Mouse (Mus musculus): ENCODE data around the gene Hoxa10. TPM values are rescaled to one million over a fixed set of nuclear protein-coding genes. Genes with fewer than 3 reads are reported as not detected.
A peak's percentile ranks its signal among the peaks of the same experiment; 100 is the strongest.

Hoxa10 gene
- polyA plus RNA-seq, 1 experiment from 2014 or later: not detected

- Histone ChIP-seq H3K9ac (replicated peaks) (no peak within 1 kb of the TSS), H3K4me3 (peak within 1 kb of the TSS; percentile 20), H3K27me3 (peaks cover 90% of the 10 kb centered on the region), H3K4me2 (replicated peaks) (peak within 1 kb of the TSS; percentile 30), H3K4me1 (peaks cover 11% of the 10 kb centered on the region), H3K27ac (replicated peaks) (no peak within 1 kb of the TSS), H3K9me3 (no peaks in the 10 kb centered on the region), H3K36me3 (no peaks in the 10 kb centered on the region)
- WGBS: under 1% methylated on average over 67 of the region's 72 CpGs
- no peak for ATAC-seq (replicated peaks)
These were observed 20.3 kb upstream of the Hoxa10 start, which contains the start of gene Hoxa13 for GRCm38 (mm10) chr6:52260654-52261575. TSS of gene Hoxa13 (minus strand) at chr6:52260880.

DNA sequence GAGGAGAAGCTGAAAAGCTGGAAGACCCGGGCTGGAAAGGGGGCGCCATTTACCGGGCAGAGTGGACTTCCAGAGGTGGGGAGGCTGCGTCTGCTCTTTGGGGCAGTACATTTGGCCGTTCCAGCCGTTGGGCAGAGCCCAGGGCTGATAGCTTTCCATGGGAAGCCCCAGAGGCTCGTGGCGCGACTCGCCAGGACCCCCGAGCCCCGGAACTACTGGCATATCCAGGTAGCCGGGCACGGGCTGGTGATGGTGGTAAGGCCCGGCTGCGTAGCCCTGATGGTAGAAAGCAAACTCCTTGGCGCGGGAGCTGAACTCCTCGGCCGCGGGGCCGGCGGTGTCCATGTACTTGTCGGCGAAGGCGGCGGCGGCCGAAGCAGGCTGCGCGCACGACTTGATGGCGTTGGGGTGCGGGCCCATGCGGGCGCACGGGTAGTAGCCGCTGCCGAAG, 19.2 kb upstream of the Hoxa10 start:
- no peaks in the 10 kb centered on the region for H3K9me3 ChIP-seq
- ATAC-seq (replicated peaks): no peak
- H3K4me1 ChIP-seq: peaks cover 11% of the 10 kb centered on the region
- peak overlapping the region; percentile 30; the same call in 1 of the 2 replicates for H3K4me2 ChIP-seq (replicated peaks)
- no peak overlapping the region for H3K9ac ChIP-seq (replicated peaks)
- H3K4me3 ChIP-seq: no peak overlapping the region
- H3K27ac ChIP-seq (replicated peaks): no peak overlapping the region
- no peaks in the 10 kb centered on the region for H3K36me3 ChIP-seq
- WGBS: under 1% methylated on average over 39 of the region's 39 CpGs
- H3K27me3 ChIP-seq: peaks cover 89% of the 10 kb centered on the region

- no peak for ATAC-seq (replicated peaks)
- no peak overlapping the region for H3K9ac ChIP-seq (replicated peaks)
- no peak overlapping the region for H3K4me2 ChIP-seq (replicated peaks)
- no peaks in the 10 kb centered on the region for H3K9me3 ChIP-seq
- peaks cover 89% of the 10 kb centered on the region for H3K27me3 ChIP-seq
- WGBS: 1% methylated on average over 25 of the region's 25 CpGs
- peaks cover 11% of the 10 kb centered on the region for H3K4me1 ChIP-seq
- H3K36me3 ChIP-seq: no peaks in the 10 kb centered on the region
- H3K27ac ChIP-seq (replicated peaks): no peak overlapping the region
- no peak overlapping the region for H3K4me3 ChIP-seq
These were observed 18.6 kb upstream of the Hoxa10 start for GRCm38 (mm10) chr6:52259081-52259790.

- no peak overlapping the region for H3K4me2 ChIP-seq (replicated peaks)
- ATAC-seq (replicated peaks): no peak
- H3K9me3 ChIP-seq: no peaks in the 10 kb centered on the region
- H3K36me3 ChIP-seq: no peaks in the 10 kb centered on the region
- no peak overlapping the region for H3K4me3 ChIP-seq
- H3K27me3 ChIP-seq: peaks cover 90% of the 10 kb centered on the region
- under 1% methylated on average over 6 of the region's 6 CpGs for WGBS
- no peak overlapping the region for H3K9ac ChIP-seq (replicated peaks)
- no peak overlapping the region for H3K27ac ChIP-seq (replicated peaks)
- peaks cover 11% of the 10 kb centered on the region for H3K4me1 ChIP-seq
These were observed 16.3 kb upstream of the Hoxa10 start for GRCm38 (mm10) chr6:52256956-52257355.

- Histone ChIP-seq H3K4me2 (replicated peaks) (no peak overlapping the region), H3K36me3 (no peaks in the 10 kb centered on the region), H3K4me1 (no peaks in the 10 kb centered on the region), H3K9me3 (no peaks in the 10 kb centered on the region), H3K4me3 (no peak overlapping the region), H3K27me3 (peaks cover 93% of the 10 kb centered on the region), H3K9ac (replicated peaks) (no peak overlapping the region), H3K27ac (replicated peaks) (no peak overlapping the region)
- ATAC-seq (replicated peaks): no peak
- WGBS: 1% methylated on average over 59 of the region's 59 CpGs
These were observed 13.2 kb upstream of the Hoxa10 start for GRCm38 (mm10) chr6:52253511-52254500.

GRCm38 (mm10) chr6:52252775-52253376, 12.2 kb upstream of the Hoxa10 start:
- H3K4me1 ChIP-seq: no peaks in the 10 kb centered on the region
- H3K27ac ChIP-seq (replicated peaks): no peak overlapping the region
- H3K27me3 ChIP-seq: peaks cover 93% of the 10 kb centered on the region
- no peak for ATAC-seq (replicated peaks)
- H3K4me3 ChIP-seq: no peak overlapping the region
- no peak overlapping the region for H3K9ac ChIP-seq (replicated peaks)
- H3K9me3 ChIP-seq: no peaks in the 10 kb centered on the region
- H3K4me2 ChIP-seq (replicated peaks): no peak overlapping the region
- no peaks in the 10 kb centered on the region for H3K36me3 ChIP-seq
- under 1% methylated on average over 35 of the region's 35 CpGs for WGBS

DNA sequence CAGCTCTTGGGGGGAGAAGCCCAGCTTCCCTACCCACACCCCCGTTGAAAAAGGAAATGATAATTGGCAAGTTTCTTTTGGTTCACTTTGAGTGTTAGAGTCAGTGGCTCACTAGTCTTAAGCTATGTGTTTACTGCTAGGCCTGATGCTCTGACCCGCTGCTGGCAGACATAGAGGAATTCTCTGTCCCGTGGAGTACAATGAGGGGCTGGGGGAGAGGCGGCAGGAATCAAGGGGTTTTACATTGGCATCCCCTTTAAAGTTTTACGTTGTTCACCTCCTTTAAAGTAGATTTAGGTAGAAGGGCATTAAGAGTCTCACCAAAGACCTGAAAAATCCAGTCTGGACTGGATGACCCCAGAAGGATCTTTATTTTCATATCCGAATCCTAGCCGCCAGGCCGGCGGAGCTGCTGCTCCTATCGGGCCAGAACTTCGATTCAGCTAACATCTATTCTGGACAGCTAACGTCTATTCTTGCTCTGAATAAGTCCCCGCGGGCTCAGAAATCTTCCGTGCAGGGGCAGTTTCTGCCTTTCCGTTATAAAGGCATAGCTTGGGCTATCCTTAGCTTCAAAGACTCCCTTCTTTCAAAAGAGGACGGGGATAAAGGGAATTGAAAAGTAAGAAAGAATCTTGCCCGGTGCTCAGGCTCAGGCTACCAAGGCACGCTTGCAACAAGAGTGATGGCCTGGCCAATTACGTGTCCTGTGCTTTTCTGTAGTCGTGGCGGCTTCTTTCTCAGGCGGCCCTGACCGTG, 11.5 kb upstream of the Hoxa10 start:
- H3K36me3 ChIP-seq: no peaks in the 10 kb centered on the region
- no peak overlapping the region for H3K4me3 ChIP-seq
- WGBS: 1% methylated on average over 24 of the region's 24 CpGs
- H3K9ac ChIP-seq (replicated peaks): no peak overlapping the region
- no peak for ATAC-seq (replicated peaks)
- no peak overlapping the region for H3K27ac ChIP-seq (replicated peaks)
- H3K9me3 ChIP-seq: no peaks in the 10 kb centered on the region
- peaks cover 94% of the 10 kb centered on the region for H3K27me3 ChIP-seq
- H3K4me1 ChIP-seq: no peaks in the 10 kb centered on the region
- H3K4me2 ChIP-seq (replicated peaks): no peak overlapping the region

GRCm38 (mm10) chr6:52251177-52251879, 10.7 kb upstream of the Hoxa10 start:
- no peak overlapping the region for H3K4me3 ChIP-seq
- H3K9me3 ChIP-seq: no peaks in the 10 kb centered on the region
- ATAC-seq (replicated peaks): no peak
- H3K27me3 ChIP-seq: peaks cover 95% of the 10 kb centered on the region
- no peak overlapping the region for H3K4me2 ChIP-seq (replicated peaks)
- no peak overlapping the region for H3K27ac ChIP-seq (replicated peaks)
- 12% methylated on average over 7 of the region's 7 CpGs for WGBS
- no peaks in the 10 kb centered on the region for H3K4me1 ChIP-seq
- H3K36me3 ChIP-seq: no peaks in the 10 kb centered on the region
- H3K9ac ChIP-seq (replicated peaks): no peak overlapping the region

- WGBS: 1% methylated on average over 4 of the region's 4 CpGs
These were observed 9.2 kb upstream of the Hoxa10 start for GRCm38 (mm10) chr6:52249826-52250225.

GRCm38 (mm10) chr6:52249415-52249738, 8.7 kb upstream of the Hoxa10 start:
- Histone ChIP-seq H3K27me3 (peaks cover 97% of the 10 kb centered on the region), H3K4me1 (no peaks in the 10 kb centered on the region), H3K4me2 (replicated peaks) (no peak overlapping the region), H3K36me3 (no peaks in the 10 kb centered on the region), H3K4me3 (no peak overlapping the region), H3K9me3 (no peaks in the 10 kb centered on the region), H3K27ac (replicated peaks) (no peak overlapping the region), H3K9ac (replicated peaks) (no peak overlapping the region)
- no peak for ATAC-seq (replicated peaks)
- WGBS: under 1% methylated on average over 16 of the region's 16 CpGs

More at GRCm38 (mm10) chr6:52249826-52250225, 9.2 kb upstream of the Hoxa10 start:
- H3K4me2 ChIP-seq (replicated peaks): no peak overlapping the region
- no peaks in the 10 kb centered on the region for H3K36me3 ChIP-seq
- no peaks in the 10 kb centered on the region for H3K9me3 ChIP-seq
- H3K4me3 ChIP-seq: no peak overlapping the region
- no peaks in the 10 kb centered on the region for H3K4me1 ChIP-seq
- no peak for ATAC-seq (replicated peaks)
- peaks cover 97% of the 10 kb centered on the region for H3K27me3 ChIP-seq
- H3K9ac ChIP-seq (replicated peaks): no peak overlapping the region
- no peak overlapping the region for H3K27ac ChIP-seq (replicated peaks)

Data from forebrain, embryonic 15.5 days (tissue).